Mouse (Mus musculus) frontal cortex, postnatal 25 days (tissue): Measurements from ENCODE around the gene Ranbp10.

Source experiments
- DNase-seq, 2 experiments: peaks; one replicate each; pipeline ENCODE4 v3.0.0; 2022; ENCODE audit warnings: low spot score in 2 of 2

The Ranbp10 gene

GRCm38 (mm10) chr8:105826861-105827848 lies at the start of gene Ranbp10, which contains the start of gene Tsnaxip1:
Gene Ranbp10, minus strand, starts transcription at chr8:105827350.
Gene Tsnaxip1, plus strand, starts transcription at chr8:105827731.
- DNase-seq = peak; percentile 92 to 94

GRCm38 (mm10) chr8:105874301-105874700 lies 47.2 kb upstream of the Ranbp10 start:
- DNase-seq = no peak

- no peak for DNase-seq
Observed at GRCm38 (mm10) chr8:105866364-105867029, 39.3 kb upstream of the Ranbp10 start.

GRCm38 (mm10) chr8:105861951-105862350 lies 34.8 kb upstream of the Ranbp10 start:
- DNase-seq = no peak

GRCm38 (mm10) chr8:105860143-105860981 lies 33.2 kb upstream of the Ranbp10 start, which contains the start of gene Nutf2:
Gene Nutf2, plus strand, starts transcription at chr8:105860580.
- DNase-seq = peak; percentile 81 to 86

GRCm38 (mm10) chr8:105859314-105859713 lies 32.2 kb upstream of the Ranbp10 start:
- DNase-seq = no peak

GRCm38 (mm10) chr8:105858495-105858894 lies 31.3 kb upstream of the Ranbp10 start:
- no peak for DNase-seq

GRCm38 (mm10) chr8:105856168-105856835 lies 29.2 kb upstream of the Ranbp10 start:
- DNase-seq = no peak

- DNase-seq = peak; percentile 35 to 40
Observed at GRCm38 (mm10) chr8:105855248-105856167, 28.4 kb upstream of the Ranbp10 start.

GRCm38 (mm10) chr8:105854715-105855216 lies 27.6 kb upstream of the Ranbp10 start, which contains the start of gene Thap11:
Gene Thap11, plus strand, starts transcription at chr8:105855132.
- peak; percentile 82 to 83 for DNase-seq

- DNase-seq = no peak
Observed at GRCm38 (mm10) chr8:105854303-105854702, 27.2 kb upstream of the Ranbp10 start.

GRCm38 (mm10) chr8:105853178-105853577 lies 26.0 kb upstream of the Ranbp10 start, which contains the start of gene Cenpt:
Gene Cenpt, minus strand, starts transcription at chr8:105853278.
- DNase-seq = no peak

GRCm38 (mm10) chr8:105852146-105852729 lies 25.1 kb upstream of the Ranbp10 start:
- DNase-seq = peak in 1 of 2 experiments; percentile 18

GRCm38 (mm10) chr8:105851651-105852143 lies 24.5 kb upstream of the Ranbp10 start:
- peak; percentile 74 to 85 for DNase-seq

GRCm38 (mm10) chr8:105850611-105851010 lies 23.5 kb upstream of the Ranbp10 start:
- no peak for DNase-seq

- no peak for DNase-seq
Observed at GRCm38 (mm10) chr8:105850014-105850413, 22.9 kb upstream of the Ranbp10 start.

GRCm38 (mm10) chr8:105846678-105847077 lies 19.5 kb upstream of the Ranbp10 start:
- DNase-seq = no peak

GRCm38 (mm10) chr8:105839209-105839608 lies 12.1 kb upstream of the Ranbp10 start:
- no peak for DNase-seq

GRCm38 (mm10) chr8:105836991-105837390 lies 9.8 kb upstream of the Ranbp10 start:
- DNase-seq = no peak
